Mouse (Mus musculus): ENCODE data around the gene Itfg2. TPM values are rescaled to one million over a fixed set of nuclear protein-coding genes. Genes with fewer than 3 reads are reported as not detected.
A peak's percentile ranks its signal among the peaks of the same experiment; 100 is the strongest.

Gene Itfg2
- polyA plus RNA-seq, 1 experiment from 2014 or later, result 39.2 TPM

- Histone ChIP-seq H3K4me1 (peaks cover 12% of the 10 kb centered on the region), H3K9me3 (no peaks in the 10 kb centered on the region), H3K36me3 (peaks cover 85% of the 10 kb centered on the region), H3K9ac (replicated peaks) (no peak overlapping the region), H3K27me3 (no peaks in the 10 kb centered on the region), H3K4me2 (replicated peaks) (no peak overlapping the region), H3K4me3 (no peak overlapping the region), H3K27ac (replicated peaks) (no peak overlapping the region)
- WGBS, result 91% methylated on average over 13 of the region's 13 CpGs
- no peak for ATAC-seq (ENCODE audit: low FRiP score, low read depth)
Measured at GRCm38 (mm10) chr6:128432356-128432915, 7.7 kb upstream of the Itfg2 start.

- H3K36me3 ChIP-seq, result peaks cover 69% of the 10 kb centered on the region
- H3K9ac ChIP-seq (replicated peaks), result no peak overlapping the region
- ATAC-seq (ENCODE audit: low FRiP score, low read depth), result no peak
- H3K27me3 ChIP-seq, result no peaks in the 10 kb centered on the region
- 92% methylated on average over 6 of the region's 6 CpGs for WGBS
- no peaks in the 10 kb centered on the region for H3K9me3 ChIP-seq
- no peak overlapping the region for H3K27ac ChIP-seq (replicated peaks)
- H3K4me2 ChIP-seq (replicated peaks), result no peak overlapping the region
- no peak overlapping the region for H3K4me3 ChIP-seq
- no peaks in the 10 kb centered on the region for H3K4me1 ChIP-seq
Measured at GRCm38 (mm10) chr6:128429826-128430225, 5.1 kb upstream of the Itfg2 start.

- no peak for ATAC-seq (ENCODE audit: low FRiP score, low read depth)
- no peak overlapping the region for H3K4me3 ChIP-seq
- 96% methylated on average over 2 of the region's 2 CpGs for WGBS
- peaks cover 64% of the 10 kb centered on the region for H3K36me3 ChIP-seq
- no peak overlapping the region for H3K9ac ChIP-seq (replicated peaks)
- H3K27me3 ChIP-seq, result no peaks in the 10 kb centered on the region
- H3K27ac ChIP-seq (replicated peaks), result no peak overlapping the region
- H3K9me3 ChIP-seq, result no peaks in the 10 kb centered on the region
- no peak overlapping the region for H3K4me2 ChIP-seq (replicated peaks)
- H3K4me1 ChIP-seq, result no peaks in the 10 kb centered on the region
Measured at GRCm38 (mm10) chr6:128429300-128429699, 4.6 kb upstream of the Itfg2 start.

- Histone ChIP-seq H3K4me1 (peaks cover 5% of the 10 kb centered on the region; the same call in 1 of the 2 replicates), H3K9ac (replicated peaks) (no peak overlapping the region), H3K9me3 (no peaks in the 10 kb centered on the region), H3K27ac (replicated peaks) (no peak overlapping the region), H3K36me3 (peaks cover 46% of the 10 kb centered on the region), H3K4me2 (replicated peaks) (no peak overlapping the region), H3K4me3 (no peak overlapping the region), H3K27me3 (no peaks in the 10 kb centered on the region)
- WGBS, result 92% methylated on average over 5 of the region's 5 CpGs
- ATAC-seq (ENCODE audit: low FRiP score, low read depth), result no peak
Measured at GRCm38 (mm10) chr6:128427571-128427970, 2.8 kb upstream of the Itfg2 start.

GRCm38 (mm10) chr6:128425046-128425445, 315 bp upstream of the Itfg2 start:
- Histone ChIP-seq H3K27me3 (no peaks in the 10 kb centered on the region), H3K36me3 (peaks cover 28% of the 10 kb centered on the region), H3K4me1 (peaks cover 5% of the 10 kb centered on the region; the same call in 1 of the 2 replicates), H3K4me3 (peak overlapping the region; percentile 62), H3K9me3 (no peaks in the 10 kb centered on the region), H3K27ac (replicated peaks) (peak overlapping the region; percentile 97), H3K4me2 (replicated peaks) (peak overlapping the region; percentile 72), H3K9ac (replicated peaks) (peak overlapping the region; percentile 76; the same call in 1 of the 2 replicates)
- WGBS, result 18% methylated on average over 9 of the region's 9 CpGs
- ATAC-seq (ENCODE audit: low FRiP score, low read depth), result peak; percentile 11; the same call in 1 of the 2 replicates

GRCm38 (mm10) chr6:128423496-128424268, 1.0 kb downstream of the Itfg2 start:
- H3K4me1 ChIP-seq, result peaks cover 5% of the 10 kb centered on the region; the same call in 1 of the 2 replicates
- H3K9ac ChIP-seq (replicated peaks), result peak overlapping the region; percentile 76
- peak overlapping the region; percentile 97 for H3K27ac ChIP-seq (replicated peaks)
- peak overlapping the region; percentile 62 for H3K4me3 ChIP-seq
- no peaks in the 10 kb centered on the region for H3K9me3 ChIP-seq
- 0 out of 2 replicates have a peak, but pooled peaks have one; percentile 24 for ATAC-seq (ENCODE audit: low FRiP score, low read depth)
- peak overlapping the region; percentile 72 for H3K4me2 ChIP-seq (replicated peaks)
- H3K27me3 ChIP-seq, result no peaks in the 10 kb centered on the region
- 50% methylated on average over 15 of the region's 16 CpGs for WGBS
- H3K36me3 ChIP-seq, result peaks cover 25% of the 10 kb centered on the region

GRCm38 (mm10) chr6:128421480-128421879, 3.3 kb downstream of the Itfg2 start:
- Histone ChIP-seq H3K9me3 (no peaks in the 10 kb centered on the region), H3K4me3 (no peak overlapping the region), H3K4me2 (replicated peaks) (no peak overlapping the region), H3K36me3 (peaks cover 14% of the 10 kb centered on the region; the same call in 1 of the 2 replicates), H3K4me1 (peaks cover 5% of the 10 kb centered on the region; the same call in 1 of the 2 replicates), H3K27ac (replicated peaks) (no peak overlapping the region), H3K9ac (replicated peaks) (no peak overlapping the region), H3K27me3 (no peaks in the 10 kb centered on the region)
- 92% methylated on average over 3 of the region's 3 CpGs for WGBS
- ATAC-seq (ENCODE audit: low FRiP score, low read depth), result no peak

- H3K9me3 ChIP-seq, result no peaks in the 10 kb centered on the region
- no peak for ATAC-seq (ENCODE audit: low FRiP score, low read depth)
- H3K4me2 ChIP-seq (replicated peaks), result no peak overlapping the region
- H3K27ac ChIP-seq (replicated peaks), result no peak overlapping the region
- no peak overlapping the region for H3K9ac ChIP-seq (replicated peaks)
- peaks cover 5% of the 10 kb centered on the region; the same call in 1 of the 2 replicates for H3K4me1 ChIP-seq
- H3K27me3 ChIP-seq, result no peaks in the 10 kb centered on the region
- peaks cover 15% of the 10 kb centered on the region; the same call in 1 of the 2 replicates for H3K36me3 ChIP-seq
- no peak overlapping the region for H3K4me3 ChIP-seq
- 93% methylated on average over 2 of the region's 2 CpGs for WGBS
Measured at GRCm38 (mm10) chr6:128421036-128421435, 3.7 kb downstream of the Itfg2 start.

GRCm38 (mm10) chr6:128418076-128418475, 6.7 kb downstream of the Itfg2 start:
- Histone ChIP-seq H3K9ac (replicated peaks) (no peak overlapping the region), H3K9me3 (no peaks in the 10 kb centered on the region), H3K36me3 (peaks cover 24% of the 10 kb centered on the region), H3K4me3 (no peak overlapping the region), H3K4me1 (no peaks in the 10 kb centered on the region), H3K27ac (replicated peaks) (no peak overlapping the region), H3K4me2 (replicated peaks) (no peak overlapping the region), H3K27me3 (no peaks in the 10 kb centered on the region)
- 94% methylated on average over 1 of the region's 1 CpGs for WGBS
- no peak for ATAC-seq (ENCODE audit: low FRiP score, low read depth)

- H3K36me3 ChIP-seq, result peaks cover 39% of the 10 kb centered on the region
- no peak overlapping the region for H3K9ac ChIP-seq (replicated peaks)
- WGBS, result 83% methylated on average over 5 of the region's 5 CpGs
- no peak for ATAC-seq (ENCODE audit: low FRiP score, low read depth)
- no peak overlapping the region for H3K4me3 ChIP-seq
- no peak overlapping the region for H3K4me2 ChIP-seq (replicated peaks)
- H3K4me1 ChIP-seq, result no peaks in the 10 kb centered on the region
- H3K27ac ChIP-seq (replicated peaks), result no peak overlapping the region
- H3K27me3 ChIP-seq, result no peaks in the 10 kb centered on the region
- H3K9me3 ChIP-seq, result no peaks in the 10 kb centered on the region
Measured at GRCm38 (mm10) chr6:128416169-128416568, 8.6 kb downstream of the Itfg2 start.

GRCm38 (mm10) chr6:128411115-128411514, 13.6 kb downstream of the Itfg2 start:
- H3K9ac ChIP-seq (replicated peaks), result no peak overlapping the region
- no peaks in the 10 kb centered on the region for H3K4me1 ChIP-seq
- H3K27me3 ChIP-seq, result no peaks in the 10 kb centered on the region
- WGBS, result 21% methylated on average over 3 of the region's 3 CpGs
- peaks cover 71% of the 10 kb centered on the region for H3K36me3 ChIP-seq
- H3K9me3 ChIP-seq, result no peaks in the 10 kb centered on the region
- no peak overlapping the region for H3K4me2 ChIP-seq (replicated peaks)
- 0 out of 2 replicates have a peak, but pooled peaks have one; percentile 32 for ATAC-seq (ENCODE audit: low FRiP score, low read depth)
- no peak overlapping the region for H3K27ac ChIP-seq (replicated peaks)
- H3K4me3 ChIP-seq, result no peak overlapping the region

GRCm38 (mm10) chr6:128410305-128410704, 14.4 kb downstream of the Itfg2 start:
- 95% methylated on average over 13 of the region's 13 CpGs for WGBS
- peaks cover 68% of the 10 kb centered on the region for H3K36me3 ChIP-seq
- H3K27ac ChIP-seq (replicated peaks), result no peak overlapping the region
- H3K4me2 ChIP-seq (replicated peaks), result no peak overlapping the region
- H3K9ac ChIP-seq (replicated peaks), result no peak overlapping the region
- no peaks in the 10 kb centered on the region for H3K27me3 ChIP-seq
- no peak for ATAC-seq (ENCODE audit: low FRiP score, low read depth)
- no peaks in the 10 kb centered on the region for H3K9me3 ChIP-seq
- no peaks in the 10 kb centered on the region for H3K4me1 ChIP-seq
- no peak overlapping the region for H3K4me3 ChIP-seq
